Mouse (Mus musculus): ENCODE data around the gene Ube2e3. TPM values are rescaled to one million over a fixed set of nuclear protein-coding genes. Genes with fewer than 3 reads are reported as not detected.

The Ube2e3 gene
- polyA plus RNA-seq, 1 experiment from 2014 or later = 271 TPM

- H3K27me3 ChIP-seq = no peaks in the 10 kb centered on the region
- H3K9me3 ChIP-seq = no peaks in the 10 kb centered on the region
- peak overlapping the region; percentile 99 for H3K27ac ChIP-seq (replicated peaks)
- H3K4me3 ChIP-seq = peak overlapping the region; percentile 75
- H3K36me3 ChIP-seq = no peaks in the 10 kb centered on the region
- peak; percentile 70 for ATAC-seq (ENCODE audit: low read depth)
- H3K4me2 ChIP-seq = peak overlapping the region; percentile 70
- peaks cover 30% of the 10 kb centered on the region for H3K4me1 ChIP-seq (replicated peaks)
- peak overlapping the region; percentile 99 for H3K9ac ChIP-seq
- 1% methylated on average over 28 of the region's 44 CpGs for WGBS
Observed at GRCm38 (mm10) chr2:78868511-78868854, 559 bp downstream of the Ube2e3 start.

- peak overlapping the region; percentile 99 for H3K27ac ChIP-seq (replicated peaks)
- peak overlapping the region; percentile 99 for H3K9ac ChIP-seq
- ATAC-seq (ENCODE audit: low read depth) = peak; percentile 97
- H3K36me3 ChIP-seq = no peaks in the 10 kb centered on the region
- peak overlapping the region; percentile 79 for H3K4me2 ChIP-seq
- WGBS = 0% methylated on average over 56 of the region's 114 CpGs
- H3K27me3 ChIP-seq = no peaks in the 10 kb centered on the region
- peaks cover 34% of the 10 kb centered on the region for H3K4me1 ChIP-seq (replicated peaks)
- no peaks in the 10 kb centered on the region for H3K9me3 ChIP-seq
- peak overlapping the region; percentile 75 for H3K4me3 ChIP-seq
Observed at GRCm38 (mm10) chr2:78868951-78869720, 1.2 kb downstream of the Ube2e3 start.

GRCm38 (mm10) chr2:78869721-78870442 lies 2.0 kb downstream of the Ube2e3 start:
- WGBS = 1% methylated on average over 35 of the region's 35 CpGs
- Histone ChIP-seq H3K4me3 (peak overlapping the region; percentile 75), H3K9me3 (no peaks in the 10 kb centered on the region), H3K4me2 (peak overlapping the region; percentile 79), H3K9ac (peak overlapping the region; percentile 99), H3K27ac (replicated peaks) (peak overlapping the region; percentile 99), H3K36me3 (no peaks in the 10 kb centered on the region), H3K4me1 (replicated peaks) (peaks cover 39% of the 10 kb centered on the region), H3K27me3 (no peaks in the 10 kb centered on the region)
- ATAC-seq (ENCODE audit: low read depth) = peak; percentile 10; the same call in 1 of the 2 replicates

GRCm38 (mm10) chr2:78870443-78871025 lies 2.6 kb downstream of the Ube2e3 start:
- peak overlapping the region; percentile 99 for H3K27ac ChIP-seq (replicated peaks)
- H3K36me3 ChIP-seq = no peaks in the 10 kb centered on the region
- ATAC-seq (ENCODE audit: low read depth) = no peak
- peak overlapping the region; percentile 75 for H3K4me3 ChIP-seq
- peak overlapping the region; percentile 79 for H3K4me2 ChIP-seq
- WGBS = 8% methylated on average over 10 of the region's 10 CpGs
- no peaks in the 10 kb centered on the region for H3K27me3 ChIP-seq
- H3K9me3 ChIP-seq = no peaks in the 10 kb centered on the region
- peak overlapping the region; percentile 99 for H3K9ac ChIP-seq
- H3K4me1 ChIP-seq (replicated peaks) = peaks cover 44% of the 10 kb centered on the region

GRCm38 (mm10) chr2:78871971-78872860 lies 4.3 kb downstream of the Ube2e3 start:
- peaks cover 55% of the 10 kb centered on the region for H3K4me1 ChIP-seq (replicated peaks)
- H3K4me2 ChIP-seq = peak overlapping the region; percentile 79
- no peaks in the 10 kb centered on the region for H3K36me3 ChIP-seq
- H3K4me3 ChIP-seq = peak overlapping the region; percentile 75
- H3K27me3 ChIP-seq = no peaks in the 10 kb centered on the region
- 18% methylated on average over 8 of the region's 8 CpGs for WGBS
- ATAC-seq (ENCODE audit: low read depth) = no peak
- peak overlapping the region; percentile 99 for H3K9ac ChIP-seq
- H3K27ac ChIP-seq (replicated peaks) = peak overlapping the region; percentile 89
- H3K9me3 ChIP-seq = no peaks in the 10 kb centered on the region

- peak overlapping the region; percentile 56 for H3K4me2 ChIP-seq
- H3K36me3 ChIP-seq = no peaks in the 10 kb centered on the region
- peak overlapping the region; percentile 19 for H3K4me3 ChIP-seq
- no peaks in the 10 kb centered on the region for H3K9me3 ChIP-seq
- ATAC-seq (ENCODE audit: low read depth) = no peak
- H3K27me3 ChIP-seq = no peaks in the 10 kb centered on the region
- 39% methylated on average over 2 of the region's 2 CpGs for WGBS
- H3K9ac ChIP-seq = peak overlapping the region; percentile 31; the same call in 1 of the 2 replicates
- H3K27ac ChIP-seq (replicated peaks) = no peak overlapping the region
- peaks cover 68% of the 10 kb centered on the region for H3K4me1 ChIP-seq (replicated peaks)
Observed at GRCm38 (mm10) chr2:78873946-78874345, 6.0 kb downstream of the Ube2e3 start.

GRCm38 (mm10) chr2:78876002-78876401 lies 8.1 kb downstream of the Ube2e3 start:
- no peak overlapping the region for H3K4me3 ChIP-seq
- no peak for ATAC-seq (ENCODE audit: low read depth)
- H3K27ac ChIP-seq (replicated peaks) = no peak overlapping the region
- no peak overlapping the region for H3K4me2 ChIP-seq
- no peak overlapping the region for H3K9ac ChIP-seq
- H3K9me3 ChIP-seq = no peaks in the 10 kb centered on the region
- peaks cover 70% of the 10 kb centered on the region for H3K4me1 ChIP-seq (replicated peaks)
- H3K36me3 ChIP-seq = no peaks in the 10 kb centered on the region
- H3K27me3 ChIP-seq = no peaks in the 10 kb centered on the region

- WGBS = 88% methylated on average over 1 of the region's 1 CpGs
- ATAC-seq (ENCODE audit: low read depth) = no peak
- H3K27ac ChIP-seq (replicated peaks) = no peak overlapping the region
- no peaks in the 10 kb centered on the region for H3K27me3 ChIP-seq
- H3K4me1 ChIP-seq (replicated peaks) = peaks cover 41% of the 10 kb centered on the region
- no peak overlapping the region for H3K4me2 ChIP-seq
- H3K4me3 ChIP-seq = no peak overlapping the region
- no peaks in the 10 kb centered on the region for H3K36me3 ChIP-seq
- H3K9me3 ChIP-seq = no peaks in the 10 kb centered on the region
- H3K9ac ChIP-seq = no peak overlapping the region
Observed at GRCm38 (mm10) chr2:78882068-78882467, 14.1 kb downstream of the Ube2e3 start.

GRCm38 (mm10) chr2:78882743-78883433 lies 15.0 kb downstream of the Ube2e3 start:
- no peaks in the 10 kb centered on the region for H3K9me3 ChIP-seq
- no peak overlapping the region for H3K9ac ChIP-seq
- no peak overlapping the region for H3K4me2 ChIP-seq
- no peaks in the 10 kb centered on the region for H3K27me3 ChIP-seq
- peaks cover 37% of the 10 kb centered on the region for H3K4me1 ChIP-seq (replicated peaks)
- H3K4me3 ChIP-seq = no peak overlapping the region
- no peak overlapping the region for H3K27ac ChIP-seq (replicated peaks)
- WGBS = 93% methylated on average over 3 of the region's 3 CpGs
- H3K36me3 ChIP-seq = no peaks in the 10 kb centered on the region
- no peak for ATAC-seq (ENCODE audit: low read depth)

- H3K36me3 ChIP-seq = no peaks in the 10 kb centered on the region
- H3K27ac ChIP-seq (replicated peaks) = no peak overlapping the region
- no peak overlapping the region for H3K4me2 ChIP-seq
- 57% methylated on average over 2 of the region's 2 CpGs for WGBS
- H3K9me3 ChIP-seq = no peaks in the 10 kb centered on the region
- no peak for ATAC-seq (ENCODE audit: low read depth)
- H3K4me1 ChIP-seq (replicated peaks) = peaks cover 23% of the 10 kb centered on the region
- H3K9ac ChIP-seq = no peak overlapping the region
- no peak overlapping the region for H3K4me3 ChIP-seq
- H3K27me3 ChIP-seq = no peaks in the 10 kb centered on the region
Observed at GRCm38 (mm10) chr2:78886446-78886845, 18.5 kb downstream of the Ube2e3 start.

GRCm38 (mm10) chr2:78888190-78888589 lies 20.3 kb downstream of the Ube2e3 start:
- H3K4me3 ChIP-seq = no peak overlapping the region
- H3K4me1 ChIP-seq (replicated peaks) = peaks cover 18% of the 10 kb centered on the region
- H3K9me3 ChIP-seq = no peaks in the 10 kb centered on the region
- no peaks in the 10 kb centered on the region for H3K27me3 ChIP-seq
- no peak overlapping the region for H3K4me2 ChIP-seq
- H3K27ac ChIP-seq (replicated peaks) = no peak overlapping the region
- H3K9ac ChIP-seq = no peak overlapping the region
- H3K36me3 ChIP-seq = no peaks in the 10 kb centered on the region
- WGBS = 30% methylated on average over 3 of the region's 3 CpGs
- no peak for ATAC-seq (ENCODE audit: low read depth)

All from neural tube, embryonic 13.5 days (tissue).